In genomic region chr12:31171992-31172391, GRCm38 (mm10) we compare ENCODE assay signal across 20 mouse cellular contexts.
"Had no signal": no experiment of that assay in that cellular context is flagged by ENCODE, and none has a peak within 500 bp of the region (broad histone marks: within the 10 kb centered on the region; RNA-seq: fewer than 3 reads in every experiment).

No protein-coding gene starts in this region.

- H3K36me3 ChIP-seq: intestine, embryonic 15.5 days; limb, embryonic 12.5 days; limb, embryonic 15.5 days; stomach, embryonic 15.5 days had no signal

- H3K4me2 ChIP-seq: intestine, embryonic 15.5 days; limb, embryonic 12.5 days; limb, embryonic 15.5 days; liver, embryonic 11.5 days; midbrain, embryonic 11.5 days; stomach, embryonic 15.5 days had no signal

- ATAC-seq: intestine, embryonic 15.5 days had no signal

- H3K4me3 ChIP-seq: intestine, embryonic 15.5 days; limb, embryonic 12.5 days; limb, embryonic 15.5 days; stomach, embryonic 15.5 days had no signal

- H3K9ac ChIP-seq: intestine, embryonic 15.5 days; limb, embryonic 12.5 days; limb, embryonic 15.5 days; liver, embryonic 14.5 days; liver, postnatal 0 days; stomach, embryonic 15.5 days had no signal

- H3K27ac ChIP-seq: intestine, embryonic 15.5 days; limb, embryonic 12.5 days; limb, embryonic 15.5 days; liver, embryonic 14.5 days; stomach, embryonic 15.5 days had no signal

- DNase-seq: kidney, adult 11 months; kidney, adult 8-10 months; kidney, postnatal 14 days; kidney, postnatal 4 days; left cerebral cortex, postnatal 4 days; liver, postnatal 0 days; lung, postnatal 4 days; midbrain, embryonic 14.5 days; right cerebral cortex, adult 18-20 months; right cerebral cortex, postnatal 14 days; right cerebral cortex, postnatal 4 days; thymus, adult 18-20 months; thymus, postnatal 36 days had no signal

- H3K27me3 ChIP-seq: intestine, embryonic 15.5 days; limb, embryonic 12.5 days; limb, embryonic 15.5 days; stomach, embryonic 15.5 days had no signal

- H3K9me3 ChIP-seq: intestine, embryonic 15.5 days; limb, embryonic 15.5 days; stomach, embryonic 15.5 days had no signal
